Mouse (Mus musculus) T-cell, adult 2 months (primary cell): Measurements from ENCODE around the gene Slc41a1.
"Not testable (repeated sequence)": the region's sequence is repeated elsewhere in the genome, so short reads cannot be mapped to it uniquely, and the experiment has no call there.

Experiments used
- DNase-seq: peaks from one replicate; pipeline ENCODE4 v3.0.0; 2022; ENCODE audit warnings: low spot score

Slc41a1 gene

GRCm38 (mm10) chr1:131827207-131827786, at the start of gene Slc41a1:
Slc41a1 (plus strand) TSS chr1:131827493.
- peak; percentile 39 for DNase-seq

GRCm38 (mm10) chr1:131794591-131794990, 32.7 kb upstream of the Slc41a1 start:
- DNase-seq: no peak

GRCm38 (mm10) chr1:131795171-131795570, 32.1 kb upstream of the Slc41a1 start:
- DNase-seq: no peak

- no peak for DNase-seq
These were observed 29.9 kb upstream of the Slc41a1 start, which contains the start of gene Pm20d1 for GRCm38 (mm10) chr1:131797202-131797909. Pm20d1 (plus strand) TSS chr1:131797381.

- no peak for DNase-seq
These were observed 27.3 kb upstream of the Slc41a1 start for GRCm38 (mm10) chr1:131800001-131800400.

- DNase-seq: no peak
These were observed 26.2 kb upstream of the Slc41a1 start for GRCm38 (mm10) chr1:131801071-131801470.

GRCm38 (mm10) chr1:131802652-131803051, 24.6 kb upstream of the Slc41a1 start:
- DNase-seq: no peak

- no peak for DNase-seq
These were observed 23.1 kb upstream of the Slc41a1 start for GRCm38 (mm10) chr1:131804166-131804565.

GRCm38 (mm10) chr1:131808986-131809385, 18.3 kb upstream of the Slc41a1 start:
- no peak for DNase-seq

- DNase-seq: no peak
These were observed 17.6 kb upstream of the Slc41a1 start for GRCm38 (mm10) chr1:131809651-131810050.

- no peak for DNase-seq
These were observed 15.9 kb upstream of the Slc41a1 start for GRCm38 (mm10) chr1:131811393-131811792.

- DNase-seq: no peak
These were observed 15.3 kb upstream of the Slc41a1 start for GRCm38 (mm10) chr1:131812006-131812405.

GRCm38 (mm10) chr1:131812631-131813295, 14.5 kb upstream of the Slc41a1 start:
- no peak for DNase-seq

GRCm38 (mm10) chr1:131813731-131814130, 13.6 kb upstream of the Slc41a1 start:
- no peak for DNase-seq

- DNase-seq: no peak
These were observed 13.1 kb upstream of the Slc41a1 start for GRCm38 (mm10) chr1:131814191-131814590.

GRCm38 (mm10) chr1:131816886-131817285, 10.4 kb upstream of the Slc41a1 start:
- no peak for DNase-seq

- not testable (repeated sequence) for DNase-seq
These were observed 6.9 kb upstream of the Slc41a1 start for GRCm38 (mm10) chr1:131820353-131820752.

GRCm38 (mm10) chr1:131820887-131821328, 6.4 kb upstream of the Slc41a1 start:
- no peak for DNase-seq

GRCm38 (mm10) chr1:131822292-131822691, 5.0 kb upstream of the Slc41a1 start:
- DNase-seq: no peak

GRCm38 (mm10) chr1:131822856-131823492, 4.3 kb upstream of the Slc41a1 start:
- DNase-seq: no peak

GRCm38 (mm10) chr1:131823563-131823962, 3.7 kb upstream of the Slc41a1 start:
- no peak for DNase-seq

- no peak for DNase-seq
These were observed 2.6 kb upstream of the Slc41a1 start for GRCm38 (mm10) chr1:131824528-131825181.
